Mouse (Mus musculus) frontal cortex, postnatal 36 days (tissue): ENCODE results near the gene Gsto1.
A peak's percentile ranks its signal among the peaks of the same experiment; 100 is the strongest.
"Not testable (repeated sequence)": the region's sequence is repeated elsewhere in the genome, so short reads cannot be mapped to it uniquely, and the experiment has no call there.

Source experiments
- DNase-seq, 2 experiments: peaks; one replicate each; pipeline ENCODE4 v3.0.0; 2022; ENCODE audit warnings: low spot score in 2 of 2

Gene Gsto1

DNA sequence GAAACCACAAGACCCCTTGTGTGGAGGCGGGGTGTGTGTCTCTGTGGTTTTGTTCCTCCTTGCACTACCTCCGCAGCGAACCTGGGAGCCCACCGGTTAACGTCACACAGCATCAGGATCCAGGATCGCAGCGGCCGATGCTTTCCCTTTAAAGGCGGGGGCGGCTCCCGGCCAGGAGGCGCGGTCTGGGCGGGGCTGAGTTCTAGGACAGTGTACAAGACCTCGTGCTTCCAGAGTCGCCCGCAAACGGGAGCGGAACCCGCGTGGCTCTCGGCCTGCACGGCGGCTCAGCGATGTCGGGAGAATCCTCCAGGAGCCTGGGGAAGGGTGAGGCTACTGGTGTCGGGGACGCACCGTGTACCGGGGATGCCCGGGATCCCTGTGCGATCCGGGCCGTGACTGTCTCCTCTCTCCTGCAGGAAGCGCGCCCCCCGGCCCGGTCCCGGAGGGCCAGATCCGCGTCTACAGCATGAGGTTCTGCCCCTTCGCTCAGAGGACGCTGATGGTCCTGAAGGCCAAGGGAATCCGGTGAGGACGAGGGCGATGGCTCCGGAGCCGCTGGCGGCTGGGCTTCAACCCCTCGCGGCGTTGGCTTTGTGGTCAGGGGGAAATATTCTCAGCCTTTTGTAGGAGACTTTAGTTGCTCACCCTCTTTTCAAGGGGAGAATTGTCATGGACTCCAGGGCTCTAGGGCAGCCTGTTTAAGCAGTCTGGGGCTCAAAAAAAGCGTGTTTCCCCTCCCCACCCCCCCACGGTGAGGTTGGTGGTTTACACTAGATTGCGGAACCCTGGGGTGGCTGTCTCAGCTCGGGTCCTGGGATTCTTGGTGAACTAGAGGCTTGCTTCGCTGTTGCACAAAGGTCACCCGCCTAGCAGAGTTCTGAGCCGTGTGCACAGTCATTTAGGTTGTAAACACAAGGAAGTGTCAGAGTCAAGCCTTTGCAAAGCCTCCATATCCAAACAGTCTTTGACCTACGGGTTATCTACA is at the start of gene Gsto1:
TSS of gene Gsto1 (plus strand) at position 175 of the 988 bp plus-strand sequence.
- peak; percentile 84 to 91 for DNase-seq

DNA sequence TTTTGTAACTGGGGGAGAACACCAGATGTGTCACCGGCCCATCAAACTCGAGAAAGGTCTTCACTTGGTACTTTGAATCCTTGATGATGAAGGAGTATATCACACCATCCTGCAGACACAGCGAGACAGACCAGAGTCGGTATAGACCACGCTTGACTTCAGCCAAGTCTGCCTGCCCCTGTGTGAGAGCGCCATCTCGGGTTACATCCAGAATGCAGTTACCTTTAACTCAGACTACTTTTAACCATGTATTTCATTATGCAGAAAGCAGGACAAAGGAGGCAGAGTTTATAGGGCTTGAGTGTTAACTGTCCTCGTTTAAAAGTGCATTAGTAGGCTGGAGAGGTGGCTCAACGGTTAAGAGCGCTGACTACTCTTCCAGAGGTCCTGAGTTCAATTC is 42.7 kb upstream of the Gsto1 start:
- no peak for DNase-seq

DNA sequence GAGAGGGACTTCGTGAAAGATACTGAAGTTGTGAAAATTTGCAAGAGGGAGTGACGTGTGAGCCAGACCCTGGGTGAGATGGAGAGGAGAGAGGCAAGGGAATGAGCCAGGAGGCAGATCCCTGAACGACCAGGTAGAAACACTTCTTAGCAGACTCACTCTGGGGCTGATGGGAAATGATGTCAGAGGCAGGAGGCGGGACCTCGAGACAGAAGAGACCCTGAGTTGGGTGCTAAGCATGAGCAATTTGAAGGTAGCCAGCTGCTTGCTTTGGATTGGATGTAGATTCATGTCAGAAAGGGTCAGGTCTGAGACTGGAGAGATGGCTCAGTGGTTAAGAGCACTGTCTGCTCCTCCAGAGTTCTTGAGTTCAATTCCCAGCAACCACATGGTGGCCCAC is 40.0 kb upstream of the Gsto1 start:
- no peak for DNase-seq

DNA sequence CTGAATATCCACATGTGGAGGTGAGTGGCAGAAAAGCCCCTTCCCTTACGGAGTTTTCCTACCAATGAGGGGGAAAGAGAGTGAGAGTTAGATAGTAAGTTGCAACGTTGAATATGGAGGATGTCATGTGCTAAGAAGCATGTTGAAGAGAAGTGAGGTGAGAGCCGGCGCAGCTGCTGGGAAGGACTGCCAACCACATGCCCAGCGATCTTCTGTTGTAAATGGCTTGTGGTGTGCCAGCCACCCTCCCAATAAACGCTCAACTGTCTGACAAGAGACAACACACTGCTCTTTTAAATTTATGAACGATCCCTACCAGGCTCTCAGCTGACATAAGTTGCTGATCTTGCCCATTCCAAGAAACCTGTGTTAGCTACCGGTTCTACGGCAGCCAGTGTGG is 37.1 kb upstream of the Gsto1 start:
- DNase-seq, result no peak

DNA sequence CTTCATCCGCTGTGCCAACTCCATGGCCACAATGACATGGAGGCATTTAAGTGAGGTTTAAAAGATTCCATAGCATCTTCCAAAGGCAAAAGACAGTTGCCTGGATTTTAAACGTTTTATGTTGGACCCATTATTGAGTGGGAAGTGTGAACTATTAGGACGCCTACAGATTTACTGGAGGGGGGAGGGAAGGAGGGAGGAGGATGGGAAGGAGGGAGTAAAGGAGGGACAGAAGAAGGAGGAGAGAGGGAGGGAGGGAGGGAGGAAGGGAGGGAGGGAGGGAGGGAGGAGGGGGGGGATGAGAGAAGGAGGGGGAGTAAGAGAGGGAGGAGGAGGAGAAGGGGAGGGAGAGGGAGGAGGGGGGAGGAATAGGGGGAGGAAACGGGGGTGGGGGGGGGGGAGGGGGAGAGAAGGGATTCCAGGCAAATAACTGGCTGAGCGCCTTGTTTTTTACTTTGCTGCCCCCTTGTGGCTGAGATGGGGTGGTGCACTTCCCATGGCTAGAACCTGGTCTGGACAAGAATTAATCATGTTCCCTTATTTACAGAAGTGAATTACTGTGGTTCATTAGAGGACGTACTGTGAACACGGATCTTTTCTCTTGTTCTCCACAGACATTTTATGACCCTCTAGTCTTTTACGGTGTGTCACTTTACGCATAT is 33.8 kb upstream of the Gsto1 start:
- peak; percentile 65 to 78 for DNase-seq

DNA sequence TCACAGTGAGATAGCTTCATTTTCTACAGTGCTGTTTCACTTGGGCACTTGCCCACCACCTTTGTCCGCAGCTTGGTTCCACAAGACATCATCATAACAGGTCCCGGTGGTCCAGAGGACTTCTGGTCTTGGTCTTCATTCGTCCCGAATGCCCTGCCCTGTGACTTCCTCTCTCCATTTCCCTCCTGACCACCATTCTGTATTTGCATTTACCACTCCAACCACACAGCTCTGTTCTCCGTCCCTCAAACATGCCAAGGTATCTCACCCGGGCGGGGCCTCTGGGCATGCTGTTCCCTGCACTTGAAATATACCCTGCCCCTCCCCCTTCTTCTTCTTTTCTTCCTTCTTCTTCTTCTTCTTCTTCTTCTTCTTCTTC is 33.3 kb upstream of the Gsto1 start:
- no peak for DNase-seq

DNA sequence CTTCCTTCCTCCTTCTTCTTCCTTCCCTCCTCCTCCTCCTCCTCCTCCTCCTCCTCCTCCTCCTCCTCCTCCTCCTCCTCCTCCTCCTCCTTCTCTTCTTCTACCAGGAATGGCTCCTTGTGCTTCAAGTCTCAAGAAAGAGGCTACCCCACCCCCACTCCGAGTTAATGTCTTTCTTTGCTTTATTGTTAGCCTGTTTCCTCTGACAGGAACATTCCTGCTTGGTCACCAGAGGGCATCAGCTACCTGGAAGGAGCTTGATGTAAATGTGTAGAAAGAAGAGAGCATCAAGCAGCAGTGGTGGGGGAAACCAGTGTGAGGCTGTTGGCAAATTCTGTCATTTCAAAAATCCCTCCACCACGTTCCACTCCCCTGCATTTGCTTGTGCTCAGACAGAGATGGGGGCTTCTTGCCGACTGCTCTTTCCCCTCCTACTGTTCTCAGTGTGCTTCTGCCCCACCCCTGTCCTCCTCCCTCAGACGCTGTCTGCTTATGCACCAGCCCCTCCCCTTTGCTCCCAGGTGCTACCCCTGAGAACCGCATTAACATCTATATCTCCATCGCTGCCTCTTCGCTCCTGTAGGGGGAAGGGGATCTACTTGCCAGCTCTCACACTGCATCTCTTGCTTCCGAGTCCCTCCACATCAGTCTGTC is 32.5 kb upstream of the Gsto1 start:
- no peak for DNase-seq

DNA sequence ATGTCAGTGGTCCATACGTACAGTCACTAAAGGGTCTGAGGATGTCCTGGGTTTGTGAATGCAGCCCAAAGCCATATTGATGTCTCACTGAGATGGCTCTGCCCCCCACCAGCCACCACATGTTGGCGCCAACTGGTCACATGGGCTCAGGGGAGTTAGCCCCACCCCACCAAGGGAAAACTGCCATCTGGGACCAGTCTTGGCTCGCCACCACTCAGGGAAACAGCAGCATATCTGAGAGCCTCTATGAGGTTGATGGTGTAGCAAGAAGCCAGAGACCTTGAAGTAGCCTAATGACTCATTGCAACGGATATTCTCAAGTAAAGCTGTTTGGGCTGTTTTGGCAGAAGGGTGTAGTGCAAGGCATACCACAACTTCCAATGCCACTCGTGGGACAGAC is 30.7 kb upstream of the Gsto1 start:
- no peak for DNase-seq

DNA sequence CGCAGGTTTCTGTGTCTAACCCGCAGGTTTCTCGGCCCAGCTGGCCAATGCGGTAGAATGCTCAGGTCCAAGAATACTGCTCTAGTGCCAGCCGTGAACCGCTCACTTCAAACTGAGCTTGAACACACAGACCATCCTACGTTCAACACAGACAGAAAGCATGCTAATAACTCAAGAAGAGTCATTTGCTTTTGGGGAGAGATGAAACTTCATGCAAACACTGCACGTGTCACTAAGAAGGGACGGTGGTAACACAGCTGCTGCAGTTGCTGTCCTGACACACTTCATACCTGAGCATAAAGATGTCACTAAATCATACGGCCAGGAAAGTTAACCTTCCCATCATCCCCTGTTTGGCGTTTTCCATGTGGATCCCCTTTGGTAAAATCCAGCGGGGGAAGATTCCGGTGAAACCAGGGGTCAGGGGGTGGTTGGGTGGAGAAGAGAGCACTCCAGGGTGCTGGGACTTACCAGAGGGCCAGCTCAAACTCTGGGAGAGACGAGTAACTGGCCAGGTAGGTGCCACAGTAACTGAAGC is 24.8 kb upstream of the Gsto1 start:
- no peak for DNase-seq

DNA sequence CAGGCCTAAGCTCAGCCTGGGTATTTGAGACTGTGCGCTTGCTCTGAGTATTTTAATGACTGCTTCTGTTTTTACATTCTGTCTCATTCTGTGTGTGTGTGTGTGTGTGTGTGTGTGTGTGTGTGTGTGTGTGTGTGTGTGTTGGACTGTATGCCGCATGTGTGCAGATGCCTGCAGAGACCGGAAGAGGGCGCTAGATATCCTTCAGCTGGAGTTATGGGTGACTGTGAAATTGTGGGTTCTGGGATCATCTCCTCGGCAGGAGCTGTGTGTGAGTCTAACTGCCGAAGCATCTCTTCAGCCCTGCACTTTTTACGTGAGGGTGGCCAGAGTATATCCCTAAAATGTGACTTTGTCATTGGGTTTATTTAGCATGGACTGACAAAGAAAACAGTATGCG is 23.7 kb upstream of the Gsto1 start:
- DNase-seq, result no peak

DNA sequence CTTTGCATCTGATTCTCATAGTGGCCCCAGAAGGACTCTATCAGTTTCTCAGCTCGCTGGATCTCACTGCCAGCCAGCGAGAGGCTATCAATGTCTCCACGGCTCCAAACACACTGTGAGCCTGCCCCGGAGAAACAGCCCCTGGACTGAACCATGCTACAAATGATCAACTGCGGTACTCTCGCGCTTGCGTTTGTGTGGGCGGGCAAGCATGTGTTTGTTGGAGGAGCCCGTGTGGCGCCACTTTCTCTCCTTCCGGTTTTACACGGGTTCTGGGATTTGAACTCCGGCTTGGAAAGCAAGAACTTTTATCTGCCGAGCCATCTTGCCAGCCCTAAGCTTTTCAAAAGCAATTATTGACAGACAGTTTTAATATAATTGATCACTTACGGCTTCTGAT is 22.5 kb upstream of the Gsto1 start:
- no peak for DNase-seq

DNA sequence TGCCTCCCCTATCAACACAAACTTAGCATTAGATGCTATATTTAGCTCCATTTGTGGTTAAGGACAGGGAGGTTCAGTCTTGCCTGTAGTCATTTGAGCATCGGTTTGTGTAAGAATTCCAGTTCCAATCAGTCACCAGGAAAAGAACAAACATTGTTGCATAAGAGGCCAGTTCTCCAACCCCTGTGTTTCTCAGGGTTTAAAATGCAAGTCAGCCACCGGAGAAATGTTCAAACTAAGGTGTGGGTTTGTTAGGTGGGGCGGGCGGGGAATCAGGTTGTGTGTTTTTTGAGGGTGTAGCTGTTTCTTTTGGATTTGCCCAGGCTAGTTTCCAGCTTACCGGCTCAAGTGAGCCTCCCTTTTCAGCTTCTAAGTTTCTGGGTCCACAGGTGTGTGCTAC is 20.2 kb upstream of the Gsto1 start:
- DNase-seq, result no peak

DNA sequence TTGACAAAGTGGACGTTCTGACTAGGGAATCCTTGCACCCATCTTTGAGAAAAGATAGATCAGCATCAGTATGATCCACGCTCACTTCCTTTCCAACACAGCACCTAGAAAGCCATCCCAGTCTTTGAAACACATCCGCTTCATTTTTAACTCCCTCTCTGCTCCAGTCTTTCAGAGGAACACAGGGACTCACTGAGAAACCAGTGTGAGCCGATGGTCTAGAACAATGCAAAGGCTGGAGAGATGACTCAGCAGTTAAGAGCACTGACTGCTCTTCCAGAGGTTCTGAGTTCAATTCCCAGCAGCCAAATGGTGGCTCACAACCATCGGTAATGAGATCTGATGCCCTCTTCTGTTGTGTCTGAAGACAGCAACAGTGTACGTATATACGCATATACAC is 19.0 kb upstream of the Gsto1 start:
- DNase-seq, result no peak

DNA sequence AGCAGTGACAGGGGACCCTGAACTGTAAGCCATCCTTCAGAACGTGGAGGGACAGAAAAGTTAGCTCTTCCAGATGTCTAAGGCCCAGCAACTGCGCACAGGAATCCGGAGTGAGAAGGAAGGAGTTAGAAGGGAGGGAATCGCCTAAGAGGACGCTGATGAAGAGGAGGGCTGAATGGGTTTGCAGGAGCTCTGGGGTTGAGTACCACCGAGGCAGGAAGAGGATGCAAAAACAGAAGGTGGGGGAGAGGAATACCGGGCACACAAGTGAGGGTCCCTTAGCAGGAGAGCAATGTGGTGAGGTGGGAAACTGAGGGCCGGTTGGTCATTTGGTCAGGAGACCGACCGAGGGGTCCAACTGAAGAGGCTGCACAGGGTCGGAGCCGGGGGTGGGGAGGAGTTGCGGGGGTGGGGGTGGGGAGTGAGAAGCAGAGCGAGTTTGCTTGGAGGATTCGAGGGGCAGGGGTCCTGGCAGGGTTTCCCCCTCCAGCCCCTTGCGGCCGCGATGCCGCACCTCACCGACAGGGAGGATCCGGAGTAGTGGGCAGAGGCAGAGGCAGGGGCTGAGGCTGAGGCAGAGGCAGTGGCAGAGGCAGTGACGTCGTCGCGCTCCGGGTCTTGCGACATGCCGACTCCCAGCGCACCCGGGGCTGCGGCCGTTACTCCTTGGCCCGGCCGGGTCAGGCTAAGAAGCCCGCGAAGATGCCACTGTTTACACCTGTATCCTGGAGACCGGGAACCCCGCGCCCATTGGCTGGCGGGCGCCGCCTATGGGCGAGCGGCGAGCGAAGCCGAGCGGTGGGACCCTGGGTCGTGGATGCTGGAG is 17.9 kb upstream of the Gsto1 start:
- peak; percentile 40 to 68 for DNase-seq

DNA sequence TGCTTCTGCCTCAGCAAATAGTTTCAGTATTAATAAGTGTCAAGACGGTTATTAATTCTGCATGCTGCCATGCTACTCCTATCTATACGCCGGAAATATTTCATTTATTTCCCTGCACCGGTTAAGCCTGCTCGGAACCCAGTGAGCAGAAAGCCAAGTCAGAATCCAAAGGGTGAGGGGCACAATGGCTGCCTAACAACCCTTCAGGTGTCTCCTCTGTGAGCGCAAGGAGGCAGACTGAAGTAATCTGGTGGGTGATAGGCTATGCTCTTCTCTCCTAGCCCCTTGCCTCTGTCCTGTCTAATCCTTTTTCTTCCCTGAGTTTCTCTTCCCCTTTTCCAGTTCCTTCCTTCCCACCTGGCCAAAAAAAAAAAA is 17.3 kb upstream of the Gsto1 start:
- DNase-seq, result no peak

DNA sequence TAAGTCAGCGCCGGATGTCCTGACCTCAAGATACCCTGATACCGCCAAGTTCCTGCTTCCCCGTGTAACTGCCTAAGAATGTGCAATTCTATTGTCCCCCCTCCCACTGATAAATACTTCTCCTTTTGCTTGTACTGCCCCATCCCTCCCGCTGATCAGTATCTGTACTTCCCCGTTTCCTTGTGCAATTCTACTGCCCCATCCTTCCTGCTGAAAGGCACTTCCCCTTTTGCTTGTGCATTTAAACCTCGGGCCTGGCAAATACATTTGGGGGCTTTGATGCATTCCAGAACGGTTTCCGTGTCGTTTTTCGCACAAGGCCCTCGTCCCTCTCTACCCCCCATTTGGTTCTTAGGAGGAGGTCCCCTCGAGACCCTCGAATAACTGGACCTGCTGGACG is 13.5 kb upstream of the Gsto1 start:
- not testable (repeated sequence) for DNase-seq

DNA sequence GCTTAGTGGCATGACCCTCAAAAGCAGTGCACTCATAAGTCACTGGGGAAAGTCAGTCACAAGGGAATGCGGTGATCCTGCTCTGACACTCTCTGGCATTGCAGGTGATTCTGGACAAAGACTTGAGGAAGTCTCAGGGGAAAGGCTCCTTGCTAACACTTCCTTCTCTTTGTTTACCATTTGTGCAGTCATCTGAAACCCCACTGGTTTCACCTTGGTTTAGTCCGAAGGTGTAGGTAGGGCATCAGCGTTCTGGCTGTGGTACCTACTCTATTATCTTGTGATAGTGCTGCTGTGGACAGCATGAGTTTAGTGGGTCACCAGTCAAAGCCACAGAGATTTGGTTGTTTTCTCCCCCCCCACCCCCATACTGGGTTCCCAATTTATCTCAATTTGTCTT is 5.0 kb upstream of the Gsto1 start:
- no peak for DNase-seq

DNA sequence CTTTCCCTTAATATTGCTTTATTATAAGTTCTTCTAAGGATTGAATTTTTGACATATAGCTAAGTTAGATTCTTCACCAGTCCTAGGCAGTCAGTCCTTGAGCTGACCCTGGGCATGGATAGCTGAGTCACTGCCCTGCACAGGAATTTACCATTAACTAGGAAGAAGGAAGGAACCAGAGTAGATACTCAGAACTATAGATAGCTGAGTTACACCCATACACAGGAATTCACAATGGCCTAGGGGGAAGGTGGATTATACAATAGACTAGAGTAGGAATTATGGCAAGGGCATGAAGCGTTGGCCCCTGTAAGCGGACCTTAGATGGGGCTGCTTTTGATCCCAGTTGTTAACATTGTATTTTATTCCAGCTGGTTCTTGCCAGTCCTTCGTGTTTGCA is 2.6 kb upstream of the Gsto1 start:
- not testable (repeated sequence) for DNase-seq

DNA sequence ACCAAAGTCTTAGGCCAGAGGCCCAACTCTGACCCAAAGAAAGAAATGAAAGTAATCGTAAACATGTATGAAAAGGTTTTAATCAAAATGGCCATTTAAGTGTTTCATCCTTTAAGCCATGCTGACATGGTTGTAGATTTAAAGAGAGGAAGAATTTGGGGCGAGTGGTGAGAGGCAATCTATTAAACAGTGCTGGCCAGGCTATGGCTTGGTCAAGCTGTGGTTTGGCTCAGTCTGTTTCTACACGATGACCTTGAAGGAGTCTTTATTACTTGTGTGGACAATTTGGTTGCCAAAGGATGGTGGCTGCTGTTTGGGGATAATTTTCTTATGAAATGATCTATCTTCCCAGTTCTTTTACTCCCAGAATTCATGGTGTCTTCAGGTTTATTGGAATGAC is 1.7 kb upstream of the Gsto1 start:
- no peak for DNase-seq

DNA sequence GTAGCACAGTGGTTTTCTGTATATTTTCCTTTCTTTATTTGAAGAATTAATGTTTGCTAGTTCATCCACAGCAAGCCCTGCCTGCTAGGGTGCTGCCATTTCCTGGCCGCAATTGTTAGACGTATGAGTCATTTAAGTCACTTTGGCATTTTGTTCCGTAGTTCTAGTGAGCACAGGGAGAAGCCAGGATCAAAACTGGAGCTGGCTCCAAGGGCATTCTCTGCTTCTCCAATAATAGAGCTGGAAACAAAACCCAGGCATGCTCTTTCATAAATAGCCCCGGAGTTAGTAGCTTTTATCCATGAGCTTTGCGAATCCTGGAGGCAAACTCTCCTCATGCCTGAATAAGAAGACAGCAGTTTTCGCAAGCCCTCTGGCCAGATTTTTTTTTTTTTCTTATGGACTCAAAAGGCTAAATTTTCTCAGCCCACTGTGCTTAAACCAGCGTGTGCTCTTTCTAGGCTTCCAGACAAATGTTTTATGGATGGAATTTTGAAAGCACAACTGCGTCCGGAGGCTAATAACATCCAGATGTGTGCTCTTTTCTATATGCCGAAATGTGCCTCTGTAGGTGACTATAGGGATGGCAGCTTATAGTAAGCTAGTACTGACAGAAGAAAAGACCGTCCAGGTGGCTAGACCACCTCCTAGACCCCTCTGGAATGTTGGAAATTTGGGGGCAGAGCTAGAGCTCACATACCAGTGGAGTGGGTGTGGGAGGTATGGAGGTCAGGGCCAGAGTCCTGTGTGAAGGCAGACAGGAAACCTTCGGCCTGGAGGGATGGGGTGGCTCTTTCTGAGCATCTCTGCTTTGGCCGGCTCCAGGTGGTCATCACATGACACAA is 597 bp upstream of the Gsto1 start:
- peak in 1 of 2 experiments; percentile 7 for DNase-seq
